Mouse (Mus musculus): ENCODE data around the gene 1700086D15Rik. TPM values are rescaled to one million over a fixed set of nuclear protein-coding genes. Genes with fewer than 3 reads are reported as not detected.

The 1700086D15Rik gene
- polyA plus RNA-seq, 1 experiment from 2014 or later, result 0.22 TPM

GRCm38 (mm10) chr11:65161881-65162766, 2.4 kb upstream of the 1700086D15Rik start:
- H3K9ac ChIP-seq, result peak overlapping the region; percentile 80
- WGBS, result 1% methylated on average over 49 of the region's 49 CpGs
- no peaks in the 10 kb centered on the region for H3K9me3 ChIP-seq
- H3K4me1 ChIP-seq, result no peaks in the 10 kb centered on the region
- peak overlapping the region; percentile 84 for H3K27ac ChIP-seq
- H3K4me3 ChIP-seq, result peak overlapping the region; percentile 85
- ATAC-seq (ENCODE audit: borderline replicate concordance, extremely low read depth, low FRiP score, low TSS enrichment), result peak; percentile 49
- no peaks in the 10 kb centered on the region for H3K36me3 ChIP-seq
- H3K4me2 ChIP-seq, result peak overlapping the region; percentile 93
- H3K27me3 ChIP-seq, result peaks cover 6% of the 10 kb centered on the region; the same call in 1 of the 2 replicates

GRCm38 (mm10) chr11:65160991-65161880, 1.5 kb upstream of the 1700086D15Rik start:
- Histone ChIP-seq H3K27me3 (peaks cover 6% of the 10 kb centered on the region; the same call in 1 of the 2 replicates), H3K9ac (peak overlapping the region; percentile 80; the same call in 1 of the 2 replicates), H3K36me3 (no peaks in the 10 kb centered on the region), H3K4me2 (peak overlapping the region; percentile 93), H3K4me3 (peak overlapping the region; percentile 85), H3K27ac (peak overlapping the region; percentile 84), H3K4me1 (no peaks in the 10 kb centered on the region), H3K9me3 (no peaks in the 10 kb centered on the region)
- ATAC-seq (ENCODE audit: borderline replicate concordance, extremely low read depth, low FRiP score, low TSS enrichment), result peak; percentile 68
- 41% methylated on average over 7 of the region's 7 CpGs for WGBS

DNA sequence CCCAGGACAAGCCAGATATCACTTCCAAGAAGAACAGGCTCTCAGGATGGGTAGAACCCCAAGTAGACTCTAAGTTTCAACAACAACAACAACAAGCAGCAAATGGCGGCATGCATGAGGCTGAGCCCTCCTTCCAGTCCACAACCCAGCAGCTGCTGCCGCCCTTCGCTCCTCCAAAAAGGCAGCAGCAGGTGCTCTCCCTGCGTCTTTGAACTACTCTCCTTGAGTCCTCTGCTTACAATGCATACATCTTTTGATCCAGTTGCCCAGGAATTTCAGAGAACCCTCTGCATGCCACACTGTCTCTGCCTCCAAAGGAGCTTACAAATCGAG, 1.1 kb downstream of the 1700086D15Rik start:
- Histone ChIP-seq H3K9me3 (no peaks in the 10 kb centered on the region), H3K9ac (no peak overlapping the region), H3K36me3 (no peaks in the 10 kb centered on the region), H3K4me3 (no peak overlapping the region), H3K4me1 (no peaks in the 10 kb centered on the region), H3K27me3 (peaks cover 6% of the 10 kb centered on the region; the same call in 1 of the 2 replicates), H3K27ac (no peak overlapping the region), H3K4me2 (no peak overlapping the region)
- ATAC-seq (ENCODE audit: borderline replicate concordance, extremely low read depth, low FRiP score, low TSS enrichment), result no peak
- 93% methylated on average over 5 of the region's 5 CpGs for WGBS

- H3K27me3 ChIP-seq, result peaks cover 3% of the 10 kb centered on the region; the same call in 1 of the 2 replicates
- no peak overlapping the region for H3K4me3 ChIP-seq
- no peaks in the 10 kb centered on the region for H3K4me1 ChIP-seq
- H3K36me3 ChIP-seq, result no peaks in the 10 kb centered on the region
- H3K9me3 ChIP-seq, result no peaks in the 10 kb centered on the region
- WGBS, result 88% methylated on average over 20 of the region's 20 CpGs
- H3K27ac ChIP-seq, result no peak overlapping the region
- no peak overlapping the region for H3K9ac ChIP-seq
- H3K4me2 ChIP-seq, result no peak overlapping the region
- no peak for ATAC-seq (ENCODE audit: borderline replicate concordance, extremely low read depth, low FRiP score, low TSS enrichment)
These were observed 1.6 kb downstream of the 1700086D15Rik start for GRCm38 (mm10) chr11:65157966-65158657.

DNA sequence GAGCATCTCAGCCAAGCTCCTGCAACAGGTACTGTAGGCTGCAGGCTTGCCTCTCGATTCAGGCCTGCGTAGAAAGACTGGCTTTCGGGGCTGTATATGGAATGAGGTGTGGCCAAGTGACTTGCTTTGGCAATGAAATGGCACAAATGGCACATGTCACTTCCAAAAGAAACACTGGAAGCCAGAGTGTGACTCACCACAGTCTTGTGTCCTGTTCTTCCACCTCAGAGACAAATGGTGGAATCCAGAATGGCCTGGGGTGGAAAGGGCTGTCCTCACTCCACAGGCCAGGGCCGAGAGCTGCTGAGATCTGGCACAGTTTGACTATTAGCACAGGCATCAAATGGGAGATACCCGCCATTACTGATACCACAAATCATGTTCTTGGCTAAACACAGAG, 6.7 kb downstream of the 1700086D15Rik start:
- Histone ChIP-seq H3K9me3 (no peaks in the 10 kb centered on the region), H3K27me3 (no peaks in the 10 kb centered on the region), H3K4me2 (no peak overlapping the region), H3K9ac (no peak overlapping the region), H3K36me3 (no peaks in the 10 kb centered on the region), H3K4me3 (no peak overlapping the region), H3K4me1 (peaks cover 6% of the 10 kb centered on the region; the same call in 1 of the 2 replicates), H3K27ac (no peak overlapping the region)
- 85% methylated on average over 5 of the region's 5 CpGs for WGBS
- ATAC-seq (ENCODE audit: borderline replicate concordance, extremely low read depth, low FRiP score, low TSS enrichment), result no peak

DNA sequence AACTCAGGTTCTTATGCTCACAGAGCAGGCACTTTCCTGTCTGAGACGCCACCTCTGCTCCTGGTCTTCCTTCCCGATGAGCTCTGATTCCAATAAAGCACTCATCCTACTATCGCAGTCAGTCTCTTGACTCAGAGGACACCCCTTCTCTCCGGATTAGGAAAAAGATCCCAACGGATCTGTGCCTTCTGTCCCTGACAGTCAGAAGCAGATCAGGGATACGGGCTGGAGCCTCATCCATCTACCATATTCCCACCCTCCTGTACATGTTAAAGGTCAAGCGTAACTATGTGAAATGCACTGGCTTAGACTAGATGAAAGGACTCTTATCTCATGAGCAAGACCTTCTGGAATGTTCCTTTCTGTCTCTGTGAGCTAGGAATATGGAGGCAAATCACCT, 11.2 kb downstream of the 1700086D15Rik start:
- no peaks in the 10 kb centered on the region for H3K36me3 ChIP-seq
- 61% methylated on average over 7 of the region's 7 CpGs for WGBS
- H3K4me3 ChIP-seq, result no peak overlapping the region
- peaks cover 6% of the 10 kb centered on the region; the same call in 1 of the 2 replicates for H3K4me1 ChIP-seq
- H3K27ac ChIP-seq, result no peak overlapping the region
- no peaks in the 10 kb centered on the region for H3K9me3 ChIP-seq
- no peak overlapping the region for H3K4me2 ChIP-seq
- H3K9ac ChIP-seq, result no peak overlapping the region
- H3K27me3 ChIP-seq, result no peaks in the 10 kb centered on the region
- ATAC-seq (ENCODE audit: borderline replicate concordance, extremely low read depth, low FRiP score, low TSS enrichment), result no peak

- Histone ChIP-seq H3K4me2 (no peak overlapping the region), H3K36me3 (no peaks in the 10 kb centered on the region), H3K27ac (no peak overlapping the region), H3K4me1 (no peaks in the 10 kb centered on the region), H3K9me3 (no peaks in the 10 kb centered on the region), H3K9ac (no peak overlapping the region), H3K27me3 (no peaks in the 10 kb centered on the region), H3K4me3 (no peak overlapping the region)
- ATAC-seq (ENCODE audit: borderline replicate concordance, extremely low read depth, low FRiP score, low TSS enrichment), result no peak
- WGBS, result 64% methylated on average over 4 of the region's 4 CpGs
These were observed 16.8 kb downstream of the 1700086D15Rik start for GRCm38 (mm10) chr11:65142838-65143417.

GRCm38 (mm10) chr11:65139030-65139429, 20.7 kb downstream of the 1700086D15Rik start:
- no peaks in the 10 kb centered on the region for H3K4me1 ChIP-seq
- no peaks in the 10 kb centered on the region for H3K27me3 ChIP-seq
- ATAC-seq (ENCODE audit: borderline replicate concordance, extremely low read depth, low FRiP score, low TSS enrichment), result no peak
- no peak overlapping the region for H3K27ac ChIP-seq
- H3K4me3 ChIP-seq, result no peak overlapping the region
- H3K9ac ChIP-seq, result no peak overlapping the region
- H3K9me3 ChIP-seq, result no peaks in the 10 kb centered on the region
- H3K4me2 ChIP-seq, result no peak overlapping the region
- H3K36me3 ChIP-seq, result no peaks in the 10 kb centered on the region
- WGBS, result 85% methylated on average over 3 of the region's 3 CpGs

DNA sequence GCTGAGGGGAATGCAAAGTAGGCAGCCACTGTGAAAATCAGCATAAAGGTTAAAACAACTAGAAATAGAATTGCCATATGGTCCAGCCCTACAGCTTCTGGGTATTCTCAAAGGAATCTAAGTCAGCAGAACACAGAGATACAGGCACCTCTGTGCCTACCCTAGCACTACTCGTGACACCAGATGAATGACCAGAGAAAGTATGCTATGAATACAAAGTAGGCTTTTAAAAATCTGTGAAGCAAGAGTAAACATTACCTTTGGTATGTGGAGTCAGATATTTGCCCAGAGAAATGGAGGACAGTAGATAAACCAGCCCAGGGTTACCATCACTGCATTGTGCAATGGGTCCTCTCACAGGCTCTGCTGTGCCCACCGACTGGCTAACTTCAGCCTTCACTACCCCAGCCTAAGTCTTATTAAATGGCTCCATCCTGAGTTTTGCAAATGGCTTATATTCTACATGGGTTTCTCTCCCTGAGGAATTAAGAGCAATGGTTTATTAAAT, 22.5 kb downstream of the 1700086D15Rik start:
- no peak for ATAC-seq (ENCODE audit: borderline replicate concordance, extremely low read depth, low FRiP score, low TSS enrichment)
- H3K4me2 ChIP-seq, result no peak overlapping the region
- no peak overlapping the region for H3K9ac ChIP-seq
- no peak overlapping the region for H3K27ac ChIP-seq
- H3K27me3 ChIP-seq, result no peaks in the 10 kb centered on the region
- no peak overlapping the region for H3K4me3 ChIP-seq
- H3K36me3 ChIP-seq, result no peaks in the 10 kb centered on the region
- H3K9me3 ChIP-seq, result no peaks in the 10 kb centered on the region
- H3K4me1 ChIP-seq, result no peaks in the 10 kb centered on the region
- WGBS, result 57% methylated on average over 2 of the region's 2 CpGs

- H3K27me3 ChIP-seq, result no peaks in the 10 kb centered on the region
- H3K4me2 ChIP-seq, result no peak overlapping the region
- H3K4me1 ChIP-seq, result no peaks in the 10 kb centered on the region
- no peak for ATAC-seq (ENCODE audit: borderline replicate concordance, extremely low read depth, low FRiP score, low TSS enrichment)
- H3K9me3 ChIP-seq, result no peaks in the 10 kb centered on the region
- no peak overlapping the region for H3K4me3 ChIP-seq
- H3K9ac ChIP-seq, result no peak overlapping the region
- WGBS, result 78% methylated on average over 8 of the region's 8 CpGs
- H3K27ac ChIP-seq, result no peak overlapping the region
- no peaks in the 10 kb centered on the region for H3K36me3 ChIP-seq
These were observed 24.4 kb downstream of the 1700086D15Rik start for GRCm38 (mm10) chr11:65135251-65135739.

DNA sequence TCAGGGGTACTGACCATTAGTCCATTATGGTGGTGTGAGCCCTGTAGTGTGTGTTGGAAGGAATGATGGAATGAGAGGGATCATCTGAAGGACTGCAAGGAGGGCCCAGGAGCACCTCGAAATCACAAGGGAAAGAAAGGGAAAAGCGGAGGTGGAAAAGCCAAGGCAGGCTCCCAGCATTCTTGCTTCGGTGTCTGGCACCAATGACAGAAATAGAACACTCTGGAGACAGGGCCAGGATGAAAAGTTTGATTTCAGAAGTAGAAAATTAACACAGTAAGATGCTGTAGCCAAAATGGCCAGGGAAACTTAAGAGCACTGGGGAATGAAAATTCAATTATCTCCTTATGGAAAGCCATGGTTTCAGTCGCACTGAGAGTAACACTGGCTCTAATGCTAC, 26.0 kb downstream of the 1700086D15Rik start:
- Histone ChIP-seq H3K9ac (no peak overlapping the region), H3K4me3 (no peak overlapping the region), H3K4me2 (no peak overlapping the region), H3K27ac (no peak overlapping the region), H3K27me3 (no peaks in the 10 kb centered on the region), H3K4me1 (no peaks in the 10 kb centered on the region), H3K36me3 (no peaks in the 10 kb centered on the region), H3K9me3 (no peaks in the 10 kb centered on the region)
- WGBS, result 88% methylated on average over 4 of the region's 4 CpGs
- ATAC-seq (ENCODE audit: borderline replicate concordance, extremely low read depth, low FRiP score, low TSS enrichment), result no peak
